Mouse (Mus musculus) ES-CJ7 (cell line): ENCODE data around the gene Lep.

Experiments
- DNase-seq: peaks from one replicate; pipeline ENCODE4 v3.0.0; 2011; ENCODE audit warnings: low read depth, low spot score

Gene Lep

GRCm38 (mm10) chr6:29044029-29044428, 16.0 kb upstream of the Lep start:
- no peak for DNase-seq

GRCm38 (mm10) chr6:29049926-29050325, 10.1 kb upstream of the Lep start:
- no peak for DNase-seq

DNA sequence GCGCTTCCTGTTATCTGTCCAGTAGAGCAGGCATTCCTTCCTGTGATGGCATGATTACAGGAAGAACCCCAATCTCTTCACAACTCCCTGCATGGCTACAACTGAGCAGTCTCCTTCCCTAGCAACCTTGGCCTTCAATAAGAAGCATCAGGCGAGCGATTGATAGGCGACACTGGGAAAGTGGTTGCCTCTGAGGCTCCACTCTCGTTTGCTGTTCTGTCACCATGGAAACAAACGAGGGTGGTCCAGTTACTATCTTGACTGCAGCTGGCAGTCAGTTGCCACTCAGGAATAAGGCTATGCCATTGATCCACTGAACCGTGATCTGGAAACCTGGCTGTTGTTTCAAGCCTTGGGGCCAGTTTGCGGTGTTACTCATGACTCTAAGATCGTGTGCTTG, 7.8 kb upstream of the Lep start:
- DNase-seq = no peak

GRCm38 (mm10) chr6:29053181-29053580, 6.8 kb upstream of the Lep start:
- no peak for DNase-seq

DNA sequence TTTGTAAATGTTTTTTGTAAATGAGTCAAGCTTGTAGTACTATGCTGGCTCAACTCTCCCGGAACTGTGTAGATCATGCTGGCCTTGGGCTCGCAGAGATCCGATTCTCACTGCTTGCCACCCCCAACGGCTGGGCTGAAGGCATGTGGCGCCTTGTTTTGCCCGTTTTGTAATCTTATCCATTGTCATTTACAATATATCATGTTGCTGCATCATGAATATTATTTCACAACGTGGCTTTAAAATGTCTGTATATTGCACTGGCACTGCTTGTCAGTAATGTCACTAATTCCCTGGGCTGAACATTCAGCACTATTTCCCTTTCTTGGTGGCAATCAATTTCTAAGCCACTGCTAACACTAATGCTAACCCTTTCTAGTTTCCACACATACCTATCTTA, 3.6 kb upstream of the Lep start:
- DNase-seq = no peak

DNA sequence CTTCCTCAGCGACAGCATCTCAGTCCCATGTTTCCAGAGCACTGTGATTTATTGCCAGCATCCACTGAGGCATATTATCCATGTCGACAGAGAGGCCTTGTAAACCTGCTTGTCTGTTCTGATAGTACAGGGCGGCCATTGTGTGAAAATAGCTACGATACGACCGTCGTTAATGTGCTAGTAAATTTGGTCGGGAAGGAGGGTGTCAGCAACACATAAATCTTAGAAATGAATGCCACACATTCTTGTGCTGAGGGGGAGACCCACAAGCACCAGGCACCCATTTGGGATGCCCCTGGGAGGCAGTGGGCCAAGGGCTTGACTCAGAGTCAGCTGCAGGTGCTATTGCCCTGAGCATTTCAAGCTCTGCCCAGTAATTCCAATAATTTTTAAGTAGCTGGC, 6.4 kb downstream of the Lep start:
- DNase-seq = no peak

- no peak for DNase-seq
Observed at GRCm38 (mm10) chr6:29072258-29072657, 12.2 kb downstream of the Lep start.

- DNase-seq = no peak
Observed at GRCm38 (mm10) chr6:29073462-29074132, 13.6 kb downstream of the Lep start.

DNA sequence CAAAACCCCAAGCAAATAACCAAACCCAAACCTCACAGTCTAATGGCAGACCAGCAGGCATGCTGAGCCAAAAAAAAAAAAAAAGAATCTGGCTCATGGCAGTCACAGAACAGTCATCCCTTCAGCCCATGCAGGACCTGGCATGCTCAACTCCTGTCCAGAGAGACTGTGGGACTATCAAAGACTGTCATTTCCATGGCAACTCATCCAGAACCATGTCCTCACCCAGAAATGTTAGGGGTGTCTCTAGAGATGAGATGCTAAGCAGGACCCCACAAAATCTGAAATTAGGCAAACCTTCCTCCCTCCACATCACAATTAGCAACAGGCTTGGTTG, 14.1 kb downstream of the Lep start:
- no peak for DNase-seq

GRCm38 (mm10) chr6:29079291-29079690, 19.3 kb downstream of the Lep start:
- no peak for DNase-seq

GRCm38 (mm10) chr6:29081826-29082363, 21.9 kb downstream of the Lep start:
- no peak for DNase-seq

DNA sequence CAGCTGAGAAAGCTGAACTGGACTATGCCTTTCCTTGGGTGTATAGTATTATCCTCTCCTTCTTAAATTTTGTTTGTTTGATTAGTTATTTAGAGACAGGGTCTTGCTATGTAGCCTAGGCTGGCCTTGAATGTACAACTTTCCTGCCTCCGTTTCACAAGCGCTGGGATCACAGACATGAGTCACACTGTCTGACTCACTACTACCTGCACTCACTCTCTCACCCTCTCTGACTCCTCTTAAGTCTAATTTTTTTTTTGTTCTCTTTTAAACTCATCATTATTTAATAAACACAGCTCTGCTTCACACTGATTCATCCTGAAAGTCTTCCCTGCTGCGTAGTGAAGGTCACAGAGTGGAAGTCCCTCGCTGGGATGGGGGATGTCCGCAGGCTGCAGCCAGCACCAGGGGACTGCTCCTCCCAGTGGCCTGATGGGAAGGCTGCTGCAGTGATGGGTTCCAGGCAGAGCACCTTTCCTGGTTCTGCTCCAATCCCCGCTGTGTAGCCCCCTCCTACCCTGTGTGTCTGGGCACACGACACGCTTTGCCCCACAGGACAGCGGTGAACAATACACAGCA, 22.8 kb downstream of the Lep start:
- DNase-seq = peak; percentile 50

DNA sequence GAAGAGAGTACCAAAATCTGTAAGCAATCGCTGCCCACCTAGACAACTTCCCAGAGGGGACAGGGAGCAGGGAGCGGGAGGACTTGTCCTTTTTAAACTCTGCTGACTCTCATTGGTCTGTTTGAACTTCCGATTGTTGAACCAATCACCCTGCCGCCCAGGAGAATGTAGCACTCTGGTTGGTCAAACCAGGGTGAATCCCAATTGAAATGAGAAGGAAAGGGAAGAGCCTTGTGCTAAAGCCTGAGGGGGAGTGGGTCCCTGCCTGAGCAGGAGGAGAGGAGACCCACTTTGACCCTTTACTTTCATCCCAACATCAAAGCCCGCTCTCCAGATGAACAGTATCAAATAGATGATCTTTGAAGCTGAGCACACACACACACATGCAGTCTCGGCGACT, 24.4 kb downstream of the Lep start:
- DNase-seq = no peak

- no peak for DNase-seq
Observed at GRCm38 (mm10) chr6:29087921-29088709, 28.1 kb downstream of the Lep start.

- no peak for DNase-seq
Observed at GRCm38 (mm10) chr6:29092234-29092633, 32.2 kb downstream of the Lep start.

- no peak for DNase-seq
Observed at GRCm38 (mm10) chr6:29092904-29093303, 32.9 kb downstream of the Lep start.

- no peak for DNase-seq
Observed at GRCm38 (mm10) chr6:29099536-29100170, 39.6 kb downstream of the Lep start.

DNA sequence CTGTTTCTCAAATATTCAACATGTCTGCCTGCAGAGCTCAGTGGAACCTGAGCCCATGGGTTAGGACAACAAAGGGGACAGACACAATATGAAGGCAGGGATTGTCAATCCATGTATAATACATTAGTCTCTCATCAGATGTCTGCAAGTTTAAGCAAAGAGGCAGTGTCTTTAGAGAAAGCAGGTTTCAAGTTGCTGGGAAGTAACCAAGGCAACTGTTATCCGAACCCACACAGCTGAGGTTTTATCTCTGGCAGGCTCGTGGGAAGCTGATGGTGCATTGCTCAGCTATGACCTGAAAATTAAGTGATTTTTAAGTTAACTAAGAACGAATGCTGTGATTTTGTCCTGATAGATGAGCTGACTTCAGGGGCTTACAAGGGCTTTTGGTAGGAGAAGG, 40.4 kb downstream of the Lep start:
- no peak for DNase-seq

DNA sequence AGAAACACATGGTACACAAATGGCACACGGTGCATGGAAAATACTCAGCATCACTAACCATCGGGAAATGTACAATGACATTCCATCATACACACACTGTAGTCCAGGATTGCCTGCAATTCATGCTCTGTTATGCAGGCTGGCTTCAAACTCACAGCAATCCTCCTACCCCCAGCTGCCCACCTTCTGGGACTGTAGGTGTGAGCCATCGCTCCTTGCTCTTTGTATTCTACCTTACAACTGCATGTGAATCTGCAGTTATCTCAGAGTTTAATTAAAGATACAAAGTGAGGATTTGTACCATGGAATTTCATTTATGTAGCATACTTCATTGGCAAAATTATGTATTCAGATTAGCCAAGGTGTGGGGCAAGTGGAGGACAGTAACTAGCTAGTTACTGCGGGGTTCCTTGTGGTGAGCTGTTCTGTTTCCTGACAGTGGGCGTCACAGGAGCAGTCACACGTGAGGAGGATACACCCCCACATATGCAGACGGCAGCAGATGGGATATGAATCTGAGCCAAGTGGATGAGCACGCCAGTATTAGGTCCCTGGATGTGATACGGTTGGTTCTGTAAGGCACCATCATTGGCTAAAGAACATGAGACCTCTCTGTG, 41.3 kb downstream of the Lep start:
- DNase-seq = no peak

DNA sequence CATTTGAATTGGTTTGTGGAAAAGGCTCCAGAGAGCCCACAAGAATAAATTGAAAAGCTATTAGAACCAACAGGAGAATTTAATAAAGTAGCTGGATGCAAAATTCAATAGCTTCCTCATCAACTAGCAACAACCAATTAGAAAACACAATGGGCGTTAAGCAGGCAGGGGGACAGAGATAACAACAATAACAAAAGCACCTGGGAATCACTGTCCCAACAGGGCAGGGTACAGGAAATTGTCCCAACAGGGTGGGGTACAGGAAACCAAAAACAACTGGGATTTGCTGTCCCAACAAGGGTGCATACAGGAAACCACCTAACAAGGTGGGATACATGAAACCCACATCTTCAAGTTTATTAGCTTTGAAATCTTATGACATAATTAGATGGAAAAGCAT, 48.4 kb downstream of the Lep start:
- no peak for DNase-seq

DNA sequence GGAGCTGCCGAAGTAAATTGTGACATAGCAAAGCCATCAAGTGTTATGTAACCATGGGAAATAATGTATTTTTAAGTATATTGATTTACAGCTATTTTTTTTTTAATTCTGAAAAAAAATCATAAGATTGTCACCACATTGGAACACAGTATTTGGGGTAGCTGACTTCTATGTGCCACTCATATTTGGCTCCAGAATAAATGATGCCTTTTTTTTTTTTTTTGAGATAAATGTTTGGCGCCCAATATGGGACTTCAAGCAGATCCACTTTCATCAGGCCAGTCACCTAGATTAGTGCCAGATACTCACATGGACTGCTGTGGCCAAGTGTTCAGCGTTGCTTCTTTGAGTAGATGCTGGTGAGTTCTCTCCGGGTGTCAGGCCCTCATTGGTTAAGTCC, 51.5 kb downstream of the Lep start:
- no peak for DNase-seq

DNA sequence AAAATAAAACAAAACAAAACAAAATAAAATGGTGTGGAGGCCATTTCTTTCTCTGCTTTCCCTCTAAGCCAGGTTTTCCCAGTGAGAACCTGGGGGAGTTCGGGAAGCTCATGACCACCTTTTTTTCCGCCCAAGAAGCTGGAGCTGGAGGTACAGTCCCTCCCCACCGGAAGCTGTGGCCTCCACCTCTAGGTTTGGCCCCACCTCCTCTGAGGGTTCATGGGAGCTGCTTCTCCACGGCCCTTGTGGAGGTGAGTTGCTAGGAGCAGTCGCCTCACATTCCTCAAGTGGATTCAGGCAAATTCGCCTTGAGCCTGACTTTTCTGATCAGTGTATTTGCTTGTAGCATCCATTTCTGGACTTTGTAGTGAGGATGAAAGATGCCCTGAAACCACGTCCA, 55.7 kb downstream of the Lep start:
- peak; percentile 37 for DNase-seq
